In the genomic region with DNA sequence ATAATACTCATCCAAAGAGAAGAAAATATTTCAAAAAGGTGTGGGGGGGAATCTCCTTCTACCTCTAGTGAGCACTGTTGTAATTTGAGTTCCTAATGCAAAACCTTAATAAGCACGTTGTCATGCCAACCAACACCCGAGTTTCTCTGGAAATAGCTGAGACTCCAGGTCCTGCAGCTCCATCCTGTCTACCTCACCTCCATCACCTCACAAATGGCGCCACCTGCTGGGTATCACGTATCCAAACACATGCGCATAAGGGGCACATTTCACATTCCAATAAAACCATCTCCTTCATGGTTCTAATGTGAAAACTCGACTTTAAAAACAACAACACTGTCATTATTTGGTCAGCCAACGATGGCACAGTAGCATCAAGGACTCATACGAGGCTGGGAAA, we compare ENCODE assay signal across 13 mouse cellular contexts. TPM values are rescaled to one million over a fixed set of nuclear protein-coding genes. Genes with fewer than 3 reads are reported as not detected.
DNase-seq lines count a peak whose midpoint lies in the region; ATAC-seq and TF ChIP-seq lines count a peak whose summit lies in the region.
"Had no signal": no experiment of that assay in that cellular context is flagged by ENCODE, and none has a peak within 500 bp of the region (broad histone marks: within the 10 kb centered on the region; RNA-seq: fewer than 3 reads in every experiment).

No protein-coding gene starts in this region.

- peak; percentile 28 for DNase-seq in kidney, postnatal 10 days
- DNase-seq in kidney, adult 11 months = no peak
- DNase-seq in A20 (ENCODE audit: low read depth, low spot score) (peak; percentile 47), G1E (ENCODE audit: low spot score) (no peak)
- DNase-seq in spleen, postnatal 4 days (ENCODE audit: low spot score in 2 of 2) = no peak
- no peak for DNase-seq in layer of hippocampus, adult 11-12 months (ENCODE audit: low spot score)
- DNase-seq in layer of hippocampus, adult 9-11 months = no peak
- DNase-seq: adrenal gland, postnatal 14 days had no signal

- H3K27ac ChIP-seq in embryonic fibroblast, embryonic 13.5 days (ENCODE audit: insufficient read depth, low read length) = no peak overlapping the region
- H3K27ac ChIP-seq: forebrain, embryonic 12.5 days; liver, embryonic 15.5 days had no signal

- H3K27me3 ChIP-seq in G1E (ENCODE audit: insufficient read depth, low read length) = no peaks in the 10 kb centered on the region
- H3K27me3 ChIP-seq: forebrain, embryonic 12.5 days; liver, embryonic 15.5 days had no signal

- no peak for TF ChIP-seq POLR2A in embryonic fibroblast, embryonic 13.5 days (IDR thresholded peaks at IDR 0.05; ENCODE audit: low read depth, low read length)

- H3K9me3 ChIP-seq in G1E (replicated peaks) = no peaks in the 10 kb centered on the region
- H3K9me3 ChIP-seq: liver, embryonic 15.5 days had no signal

- no peaks in the 10 kb centered on the region for H3K36me3 ChIP-seq in G1E (replicated peaks)
- H3K36me3 ChIP-seq: forebrain, embryonic 12.5 days; liver, embryonic 15.5 days had no signal

- ATAC-seq in G1E (ENCODE audit: extremely low read depth, insufficient number of reproducible peaks, low FRiP score, poor library complexity, severe bottlenecking) = no peak
- ATAC-seq: hindbrain, embryonic 16.5 days had no signal

- H3K4me3 ChIP-seq in G1E (ENCODE audit: low read depth, low read length) = no peak overlapping the region
- no peak overlapping the region for H3K4me3 ChIP-seq in embryonic fibroblast, embryonic 13.5 days (ENCODE audit: insufficient read depth, low read length)
- H3K4me3 ChIP-seq: forebrain, embryonic 12.5 days; liver, embryonic 15.5 days had no signal

- H3K4me1 ChIP-seq in G1E (ENCODE audit: insufficient read depth, low read depth, low read length) = no peaks in the 10 kb centered on the region
- H3K4me1 ChIP-seq in embryonic fibroblast, embryonic 13.5 days (ENCODE audit: control insufficient read depth, insufficient read depth, low read length) = no peaks in the 10 kb centered on the region
- H3K4me1 ChIP-seq: forebrain, embryonic 12.5 days; liver, embryonic 15.5 days had no signal

- TF ChIP-seq CTCF in G1E (IDR thresholded peaks at IDR 0.05; ENCODE audit: low read depth, low read length) = 0 out of 2 replicates have a peak, but pooled peaks have one; percentile 18
- TF ChIP-seq CTCF in embryonic fibroblast, embryonic 13.5 days (IDR thresholded peaks at IDR 0.05; ENCODE audit: borderline replicate concordance, insufficient read depth, low read length) = peak; percentile 38; the same call in 1 of the 2 replicates

RNA-seq across cellular contexts. Expression of a gene that starts 14.0 kb away (rescaled TPM):
- total RNA-seq in G1E (2014; fragmentation: Nextera tagmentation) (not detected in 2 replicates), G1E (2017) (not detected in 2 replicates)
- polyA plus RNA-seq in G1E (2012) = not detected in 2 replicates
- not detected in 2 replicates for polyA plus RNA-seq in embryonic fibroblast, embryonic 13.5 days (2011; ENCODE audit: insufficient read length, low read depth, missing spikeins)
- total RNA-seq: adrenal gland, postnatal 14 days had no signal
- polyA plus RNA-seq: forebrain, embryonic 12.5 days; hindbrain, embryonic 16.5 days; liver, embryonic 15.5 days; neural tube, embryonic 11.5 days had no signal

RNA-seq across cellular contexts. Expression of a gene that starts 15.4 kb away (rescaled TPM):
- not detected in 2 replicates for total RNA-seq in G1E (2014; fragmentation: Nextera tagmentation)
- not detected in 2 replicates for total RNA-seq in G1E (2017)
- 0.03 TPM in 1 of 2 replicates, not detected in the other for polyA plus RNA-seq in G1E (2012)
- polyA plus RNA-seq in embryonic fibroblast, embryonic 13.5 days (2011; ENCODE audit: insufficient read length, low read depth, missing spikeins) = not detected in 2 replicates
- total RNA-seq: adrenal gland, postnatal 14 days had no signal
- polyA plus RNA-seq: forebrain, embryonic 12.5 days; hindbrain, embryonic 16.5 days; liver, embryonic 15.5 days; neural tube, embryonic 11.5 days had no signal

RNA-seq across cellular contexts. Expression of a gene that starts 17.4 kb away (rescaled TPM):
- not detected in 2 replicates for total RNA-seq in G1E (2014; fragmentation: Nextera tagmentation)
- total RNA-seq in G1E (2017) = 0.11 TPM in 1 of 2 replicates, not detected in the other
- polyA plus RNA-seq in G1E (2012) = not detected in 2 replicates
- polyA plus RNA-seq in embryonic fibroblast, embryonic 13.5 days (2011; ENCODE audit: insufficient read length, low read depth, missing spikeins) = not detected in 2 replicates
- total RNA-seq: adrenal gland, postnatal 14 days had no signal
- polyA plus RNA-seq: forebrain, embryonic 12.5 days; hindbrain, embryonic 16.5 days; liver, embryonic 15.5 days; neural tube, embryonic 11.5 days had no signal

Comparison
In these comparisons a context has a peak if more than half of its experiments do, and no peak if none do; other contexts are left out.
1. DNase-seq: peak in kidney, postnatal 10 days (single experiment) and A20 (single experiment); none in kidney, adult 11 months (single experiment), G1E (single experiment), spleen, postnatal 4 days (0 of 2), layer of hippocampus, adult 11-12 months (single experiment) and layer of hippocampus, adult 9-11 months (single experiment).